Comparison of ENCODE assay signal across 12 mouse cellular contexts in the genomic region with DNA sequence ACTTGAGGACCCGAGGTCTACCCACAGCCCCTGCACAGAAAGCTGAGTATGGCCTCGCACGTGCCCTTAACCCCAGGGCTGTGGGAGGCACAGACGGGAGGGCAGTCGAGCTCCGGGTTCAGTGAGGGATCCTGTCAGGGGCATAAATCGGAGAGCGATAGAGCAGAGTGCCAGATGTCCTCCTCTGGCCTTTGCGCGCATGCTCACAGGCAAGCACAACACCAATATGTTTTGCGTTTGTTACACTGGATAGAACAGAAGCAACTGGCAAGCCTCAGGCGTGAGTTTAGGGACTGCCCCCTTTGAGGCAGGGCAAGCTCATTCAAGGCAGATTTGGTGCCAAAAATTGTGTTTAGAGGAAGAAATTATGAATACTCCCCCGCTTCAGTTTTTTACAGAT. TPM values are rescaled to one million over a fixed set of nuclear protein-coding genes. Genes with fewer than 3 reads are reported as not detected.
DNase-seq lines count a peak whose midpoint lies in the region; ATAC-seq and TF ChIP-seq lines count a peak whose summit lies in the region.
"Had no signal": no experiment of that assay in that cellular context is flagged by ENCODE, and none has a peak within 500 bp of the region (broad histone marks: within the 10 kb centered on the region; RNA-seq: fewer than 3 reads in every experiment).

No protein-coding gene starts in this region.

- no peak overlapping the region for H3K4me3 ChIP-seq in forebrain, embryonic 16.5 days (replicated peaks; ENCODE audit: low read length)
- no peak overlapping the region for H3K4me3 ChIP-seq in forebrain, embryonic 12.5 days (replicated peaks)
- H3K4me3 ChIP-seq in midbrain, embryonic 10.5 days = no peak overlapping the region
- no peak overlapping the region for H3K4me3 ChIP-seq in midbrain, embryonic 11.5 days (ENCODE audit: low read depth, low read length)
- H3K4me3 ChIP-seq in liver, postnatal 0 days (ENCODE audit: low read depth, low read length) = no peak overlapping the region
- H3K4me3 ChIP-seq: layer of hippocampus, adult 2 months had no signal

- no peak for TF ChIP-seq CTCF in liver, postnatal 0 days (IDR thresholded peaks at IDR 0.05; ENCODE audit: low read depth)

- WGBS in forebrain, embryonic 16.5 days = 46% methylated on average over 13 of the region's 13 CpGs
- 74% methylated on average over 13 of the region's 13 CpGs for WGBS in forebrain, embryonic 12.5 days
- 84% methylated on average over 13 of the region's 13 CpGs for WGBS in midbrain, embryonic 10.5 days
- 83% methylated on average over 13 of the region's 13 CpGs for WGBS in midbrain, embryonic 11.5 days
- 81% methylated on average over 13 of the region's 13 CpGs for WGBS in liver, postnatal 0 days (ENCODE audit: insufficient replicate concordance)

- H3K9ac ChIP-seq in forebrain, embryonic 16.5 days (replicated peaks; ENCODE audit: low read depth, low read length) = no peak overlapping the region
- H3K9ac ChIP-seq in forebrain, embryonic 12.5 days = no peak overlapping the region
- no peak overlapping the region for H3K9ac ChIP-seq in midbrain, embryonic 11.5 days (ENCODE audit: low read length)
- H3K9ac ChIP-seq in liver, postnatal 0 days (replicated peaks) = no peak overlapping the region

- H3K36me3 ChIP-seq in forebrain, embryonic 16.5 days (ENCODE audit: control insufficient read depth, insufficient read depth) = no peaks in the 10 kb centered on the region
- H3K36me3 ChIP-seq in forebrain, embryonic 12.5 days (replicated peaks) = no peaks in the 10 kb centered on the region
- no peaks in the 10 kb centered on the region for H3K36me3 ChIP-seq in midbrain, embryonic 10.5 days
- no peaks in the 10 kb centered on the region for H3K36me3 ChIP-seq in midbrain, embryonic 11.5 days (ENCODE audit: control insufficient read depth, insufficient read depth, low read length)
- H3K36me3 ChIP-seq in liver, postnatal 0 days (replicated peaks; ENCODE audit: insufficient read depth, low read length) = no peaks in the 10 kb centered on the region; the same call in 1 of the 2 replicates

- ATAC-seq in forebrain, embryonic 16.5 days = no peak
- ATAC-seq in forebrain, embryonic 12.5 days (ENCODE audit: low FRiP score) = no peak
- no peak for ATAC-seq in midbrain, embryonic 11.5 days (ENCODE audit: low FRiP score)
- ATAC-seq in liver, postnatal 0 days = no peak
- ATAC-seq: midbrain, embryonic 16.5 days had no signal

- H3K27me3 ChIP-seq in forebrain, embryonic 16.5 days (replicated peaks; ENCODE audit: control insufficient read depth, insufficient read depth, low read length) = no peaks in the 10 kb centered on the region
- no peaks in the 10 kb centered on the region for H3K27me3 ChIP-seq in forebrain, embryonic 12.5 days
- H3K27me3 ChIP-seq in midbrain, embryonic 10.5 days (ENCODE audit: low read depth, poor library complexity, severe bottlenecking) = no peaks in the 10 kb centered on the region
- H3K27me3 ChIP-seq in midbrain, embryonic 11.5 days (ENCODE audit: control insufficient read depth, insufficient read depth, low read length) = no peaks in the 10 kb centered on the region
- H3K27me3 ChIP-seq in liver, postnatal 0 days (ENCODE audit: insufficient read depth, low read length) = no peaks in the 10 kb centered on the region

- TF ChIP-seq EP300 in liver, postnatal 0 days (IDR thresholded peaks at IDR 0.05; ENCODE audit: low read depth) = no peak

- peak overlapping the region; percentile 46 for H3K27ac ChIP-seq in forebrain, embryonic 16.5 days (ENCODE audit: low read length)
- H3K27ac ChIP-seq in forebrain, embryonic 12.5 days = no peak overlapping the region
- H3K27ac ChIP-seq in midbrain, embryonic 10.5 days (replicated peaks) = 0 out of 2 replicates have a peak overlapping the region, but pooled peaks have one; percentile 23
- H3K27ac ChIP-seq in midbrain, embryonic 11.5 days (ENCODE audit: low read depth, low read length) = no peak overlapping the region
- no peak overlapping the region for H3K27ac ChIP-seq in liver, postnatal 0 days (ENCODE audit: low read depth)
- H3K27ac ChIP-seq: layer of hippocampus, adult 2 months had no signal

- H3K4me1 ChIP-seq in forebrain, embryonic 16.5 days (replicated peaks; ENCODE audit: control insufficient read depth, insufficient read depth, low read length) = peaks cover 49% of the 10 kb centered on the region
- H3K4me1 ChIP-seq in forebrain, embryonic 12.5 days = peaks cover 31% of the 10 kb centered on the region
- H3K4me1 ChIP-seq in midbrain, embryonic 10.5 days = peaks cover 26% of the 10 kb centered on the region
- H3K4me1 ChIP-seq in midbrain, embryonic 11.5 days (ENCODE audit: control insufficient read depth, insufficient read depth, low read length) = 0 out of 2 replicates have a peak, but pooled peaks cover 4% of the 10 kb centered on the region
- H3K4me1 ChIP-seq in liver, postnatal 0 days (ENCODE audit: insufficient read depth) = no peaks in the 10 kb centered on the region

- no peaks in the 10 kb centered on the region for H3K9me3 ChIP-seq in forebrain, embryonic 16.5 days (ENCODE audit: control insufficient read depth, low read length)
- H3K9me3 ChIP-seq in forebrain, embryonic 12.5 days = no peaks in the 10 kb centered on the region
- no peaks in the 10 kb centered on the region for H3K9me3 ChIP-seq in midbrain, embryonic 10.5 days (replicated peaks)
- H3K9me3 ChIP-seq in midbrain, embryonic 11.5 days (ENCODE audit: control insufficient read depth, low read length) = no peaks in the 10 kb centered on the region
- H3K9me3 ChIP-seq in liver, postnatal 0 days (ENCODE audit: low read length) = no peaks in the 10 kb centered on the region

- no peak overlapping the region for H3K4me2 ChIP-seq in forebrain, embryonic 16.5 days (ENCODE audit: low read length)
- H3K4me2 ChIP-seq in forebrain, embryonic 12.5 days = no peak overlapping the region
- no peak overlapping the region for H3K4me2 ChIP-seq in midbrain, embryonic 11.5 days
- H3K4me2 ChIP-seq in liver, postnatal 0 days (ENCODE audit: low read depth, low read length) = no peak overlapping the region
- H3K4me2 ChIP-seq: liver, embryonic 11.5 days had no signal

- no peak for DNase-seq in midbrain, embryonic 10.5 days (ENCODE audit: low spot score)
- no peak for DNase-seq in midbrain, embryonic 11.5 days (ENCODE audit: low spot score, missing footprints)
- peak; percentile 52 for DNase-seq in kidney, postnatal 10 days
- DNase-seq in lung, postnatal 4 days = peak; percentile 27 to 72
- no peak for DNase-seq in urinary bladder, postnatal 4 days (ENCODE audit: low spot score in 2 of 2)
- no peak for DNase-seq in liver, postnatal 0 days
- DNase-seq: right cerebral cortex, postnatal 25 days had no signal

RNA-seq across cellular contexts. Expression of a gene that starts 53.3 kb away (rescaled TPM):
- polyA plus RNA-seq in forebrain, embryonic 16.5 days (2015; fragmentation: Nextera tagmentation; extraction: Ambion mirVana) = 8.0 and 9.0 TPM in 2 replicates
- 1.0 and 1.3 TPM in 2 replicates for polyA plus RNA-seq in forebrain, embryonic 12.5 days (2016; fragmentation: Nextera tagmentation; extraction: Ambion mirVana)
- 1.2 and 1.7 TPM in 2 replicates for polyA plus RNA-seq in midbrain, embryonic 10.5 days (2016; fragmentation: Nextera tagmentation; extraction: Ambion mirVana)
- 1.0 and 1.3 TPM in 2 replicates for polyA plus RNA-seq in midbrain, embryonic 11.5 days (2014; fragmentation: Nextera tagmentation; extraction: Ambion mirVana)
- not detected in 2 replicates for polyA plus RNA-seq in liver, postnatal 0 days (2015; fragmentation: Nextera tagmentation; extraction: Ambion mirVana)

Comparison
In these comparisons a context has a peak if more than half of its experiments do, and no peak if none do; other contexts are left out.
1. H3K27ac ChIP-seq: peak in forebrain, embryonic 16.5 days (single experiment) and midbrain, embryonic 10.5 days (single experiment); none in forebrain, embryonic 12.5 days (single experiment), midbrain, embryonic 11.5 days (single experiment) and liver, postnatal 0 days (single experiment).
2. DNase-seq: peak in kidney, postnatal 10 days (single experiment) and lung, postnatal 4 days (2 of 2); none in midbrain, embryonic 10.5 days (single experiment), midbrain, embryonic 11.5 days (single experiment), urinary bladder, postnatal 4 days (0 of 2) and liver, postnatal 0 days (single experiment).